Mouse (Mus musculus): ENCODE measurements at regions not wholly inside any gene's neighbourhood (a gene's known extent, or its start where the extent isn't known, plus 50 kb on each side); places are given as distances from the start of the nearest gene placed in this dataset.
"Not testable (repeated sequence)": the region's sequence is repeated elsewhere in the genome, so short reads cannot be mapped to it uniquely, and the experiment has no call there.

DNA sequence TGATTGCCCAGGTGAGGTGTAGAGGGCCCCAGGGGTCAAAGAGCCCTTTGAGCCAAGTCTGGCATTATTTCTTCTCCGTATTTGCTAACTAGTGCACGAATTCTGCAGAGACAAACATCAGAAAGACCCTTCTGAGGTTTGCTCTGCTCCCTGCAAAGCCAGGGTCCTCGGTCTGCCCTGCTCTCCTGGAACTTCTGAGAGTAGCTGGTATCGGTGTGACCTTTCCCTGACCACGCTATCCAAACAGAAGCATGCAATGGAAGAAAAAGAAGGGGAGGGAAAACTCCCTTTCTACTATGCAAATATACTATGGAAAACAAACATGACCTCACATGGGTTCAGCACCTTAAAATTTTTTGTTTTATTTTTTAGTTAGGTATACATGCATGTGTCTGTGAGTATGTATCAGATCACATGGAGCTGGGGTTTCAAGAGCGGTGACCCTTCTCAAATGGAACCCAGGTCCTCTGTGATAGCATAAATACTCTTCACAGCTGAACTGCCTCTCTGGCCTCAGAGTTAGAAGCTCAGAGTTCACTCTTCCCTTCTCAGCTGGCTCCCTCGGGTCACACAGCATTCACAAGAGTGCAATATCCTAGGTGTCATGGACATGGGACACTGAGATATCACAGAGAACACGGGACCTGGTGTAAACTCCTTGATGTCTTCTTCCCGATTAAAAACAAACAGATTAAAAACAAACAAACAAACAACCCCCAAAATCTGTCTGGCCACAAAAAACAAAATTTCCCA, 144.7 kb downstream of the Bcl2l11 start:
- DNase-seq, result no peak

DNA sequence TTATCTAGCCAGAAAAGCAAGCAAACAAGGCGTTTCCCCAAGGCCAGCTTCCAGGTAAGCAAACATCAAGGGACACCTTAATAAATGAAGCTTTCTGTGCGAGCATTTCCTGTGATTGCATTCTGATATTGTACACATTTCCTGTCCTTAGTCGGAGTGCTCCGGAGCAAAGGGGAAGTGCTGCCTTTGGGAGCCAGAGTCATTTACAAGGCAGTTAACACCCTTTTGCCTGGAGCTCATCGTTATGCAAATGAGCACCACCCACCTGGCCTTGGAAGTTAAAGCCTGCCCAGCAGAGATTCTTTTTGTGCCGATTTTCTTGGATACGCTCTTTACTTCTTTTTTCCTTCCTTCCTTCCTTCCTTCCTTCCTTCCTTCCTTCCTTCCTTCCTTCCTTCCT, 147.0 kb downstream of the Bcl2l11 start:
- peak; percentile 28 for DNase-seq

DNA sequence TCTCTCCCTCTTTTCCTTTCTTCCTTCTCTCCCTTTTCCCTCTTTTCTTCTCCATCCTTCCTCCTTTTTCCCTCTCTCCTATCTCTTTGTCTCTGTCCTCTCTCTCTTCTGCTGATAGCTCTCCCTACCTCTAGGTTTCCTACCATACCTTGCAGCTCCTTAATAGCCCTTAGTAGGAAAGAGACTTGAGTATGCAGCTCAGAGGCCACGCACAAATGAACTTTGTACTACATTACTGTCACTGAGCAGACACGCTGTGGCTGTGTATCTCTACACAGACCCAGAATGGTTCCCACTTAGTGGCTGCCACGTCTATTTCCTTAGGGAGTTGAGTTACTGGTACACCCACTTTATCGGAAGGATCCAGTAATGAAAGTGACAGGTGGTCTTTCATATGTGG, 147.5 kb downstream of the Bcl2l11 start:
- DNase-seq, result no peak

DNA sequence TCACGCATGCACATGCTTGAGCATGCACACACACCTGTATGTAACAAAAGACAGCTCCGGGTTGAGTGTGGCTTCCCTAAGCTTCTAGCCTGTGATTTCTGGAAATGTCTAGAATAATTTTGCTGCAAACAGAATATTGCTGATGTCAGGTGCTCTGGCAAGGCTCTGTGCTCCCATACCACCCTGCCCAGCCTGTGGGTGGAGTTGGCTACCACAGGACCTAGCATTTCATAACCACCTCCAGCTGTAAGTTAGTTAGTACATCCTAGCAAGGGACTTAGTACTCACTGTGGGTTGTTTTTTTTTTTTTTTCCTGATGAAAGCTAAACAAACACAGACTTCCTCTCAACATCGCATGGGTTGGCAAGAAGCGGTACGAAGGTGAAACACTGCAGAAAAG, 150.5 kb downstream of the Bcl2l11 start:
- DNase-seq, result peak; percentile 30

GRCm38 (mm10) chr2:128277387-128278123, 151.7 kb downstream of the Bcl2l11 start:
- no peak for DNase-seq

DNA sequence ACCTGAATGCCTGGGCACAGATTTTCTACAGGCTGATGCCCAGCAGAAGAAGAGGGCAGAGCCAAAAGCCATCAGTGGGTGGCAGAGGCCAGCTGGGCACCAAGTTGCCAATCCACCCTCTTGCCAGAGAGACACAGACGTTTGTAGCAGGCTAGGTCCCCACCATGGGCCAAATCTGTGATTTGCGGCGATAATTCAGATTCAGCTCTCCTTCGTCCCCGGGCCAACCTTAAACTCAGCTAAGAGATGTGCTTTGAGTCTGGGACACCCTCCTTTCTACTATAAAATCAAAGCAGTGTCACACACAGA, 152.2 kb downstream of the Bcl2l11 start:
- no peak for DNase-seq

DNA sequence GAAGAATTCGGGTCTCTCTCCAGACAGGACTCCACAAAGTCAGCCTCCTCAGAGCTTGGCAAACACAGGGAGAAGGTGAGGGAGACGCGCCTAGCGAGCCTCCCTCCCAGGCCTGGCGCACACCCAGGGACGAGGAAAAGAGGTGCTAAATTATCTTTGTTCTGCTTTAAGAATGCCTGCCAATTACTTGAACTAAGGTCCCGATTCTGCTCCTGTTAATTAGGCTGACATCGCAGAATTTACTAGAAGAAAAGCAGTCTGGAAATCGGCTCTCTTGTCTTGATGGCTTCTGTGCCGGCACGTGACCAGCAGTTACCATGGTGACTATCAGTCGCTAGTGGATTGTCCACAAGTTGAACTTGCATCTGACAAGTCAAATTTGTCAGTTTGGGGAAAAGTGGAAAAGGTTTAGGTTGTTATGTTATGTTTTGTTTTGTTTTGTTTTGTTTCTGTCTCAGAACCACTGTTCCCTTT, 152.8 kb downstream of the Bcl2l11 start:
- peak; percentile 68 for DNase-seq

GRCm38 (mm10) chr2:128279127-128279710, 153.4 kb downstream of the Bcl2l11 start:
- DNase-seq, result no peak

DNA sequence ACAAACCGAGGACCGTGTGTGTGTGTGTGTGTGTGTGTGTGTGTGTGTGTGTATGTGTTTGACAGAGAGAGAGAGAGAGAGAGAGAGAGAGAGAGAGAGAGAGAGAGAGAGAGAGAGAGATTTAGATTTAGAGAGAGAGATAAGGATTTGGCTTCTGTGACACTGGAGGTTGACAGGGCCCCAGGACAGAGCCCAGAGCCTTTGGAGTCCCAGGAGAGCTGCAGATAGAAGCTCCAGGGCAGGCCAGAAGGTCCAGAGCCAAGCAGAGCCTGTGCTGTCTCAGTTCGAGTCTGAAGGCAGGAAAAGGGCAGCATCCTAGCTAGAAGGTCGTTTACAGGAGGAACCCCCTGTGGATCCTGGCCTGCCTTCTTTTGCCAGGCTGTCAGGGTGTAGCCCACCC, 156.8 kb downstream of the Bcl2l11 start:
- no peak for DNase-seq

DNA sequence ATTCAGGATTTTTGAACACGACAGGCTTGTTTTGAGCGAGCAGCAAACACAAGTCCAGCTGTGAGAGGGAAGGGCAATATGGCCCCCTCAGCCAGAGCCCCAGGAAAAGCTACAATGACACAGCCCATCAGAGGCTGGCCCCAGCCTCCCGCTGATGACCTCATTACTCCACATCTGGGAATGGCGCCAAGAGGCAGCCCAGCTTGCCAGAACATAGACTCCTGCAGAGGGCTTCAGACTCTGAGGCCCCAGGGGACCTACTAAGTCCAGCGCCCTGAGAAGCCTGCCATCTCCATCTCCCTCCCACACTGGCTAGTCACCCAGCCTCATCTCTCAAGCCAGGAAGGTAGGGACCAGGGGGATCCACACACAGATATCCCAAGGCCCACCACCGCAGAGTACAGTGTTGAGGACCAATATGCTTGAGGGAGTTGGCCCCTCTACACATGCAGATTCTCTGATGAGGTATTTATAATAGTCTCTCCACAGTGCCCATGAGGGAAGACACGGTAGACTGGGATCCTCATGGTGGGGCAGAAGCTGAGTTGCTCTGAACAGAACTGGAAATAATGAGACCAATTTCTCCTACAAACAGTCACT, 159.1 kb downstream of the Bcl2l11 start:
- peak; percentile 83 for DNase-seq

DNA sequence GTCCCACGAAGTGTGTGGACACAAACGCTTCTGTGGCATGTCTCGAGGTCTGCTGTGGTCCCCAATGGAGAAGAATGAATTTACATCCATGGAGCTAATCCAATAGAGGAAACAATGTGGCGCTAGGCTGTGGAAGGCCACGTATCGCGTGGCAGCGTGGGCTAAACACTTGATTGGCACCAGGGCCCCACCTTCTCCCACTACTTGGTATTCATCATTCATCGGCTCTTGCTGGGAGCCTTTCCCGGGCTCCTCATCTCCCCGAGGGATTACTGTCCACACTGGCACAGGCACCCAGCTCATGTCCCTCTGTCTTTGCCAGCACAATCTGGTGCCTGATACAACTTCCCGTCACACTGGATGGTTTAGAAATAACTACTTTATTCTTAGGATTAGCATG, 159.6 kb downstream of the Bcl2l11 start:
- no peak for DNase-seq

GRCm38 (mm10) chr2:128288138-128288551, 162.3 kb downstream of the Bcl2l11 start:
- DNase-seq, result peak; percentile 41

GRCm38 (mm10) chr2:128290609-128291008, 164.8 kb downstream of the Bcl2l11 start:
- no peak for DNase-seq

DNA sequence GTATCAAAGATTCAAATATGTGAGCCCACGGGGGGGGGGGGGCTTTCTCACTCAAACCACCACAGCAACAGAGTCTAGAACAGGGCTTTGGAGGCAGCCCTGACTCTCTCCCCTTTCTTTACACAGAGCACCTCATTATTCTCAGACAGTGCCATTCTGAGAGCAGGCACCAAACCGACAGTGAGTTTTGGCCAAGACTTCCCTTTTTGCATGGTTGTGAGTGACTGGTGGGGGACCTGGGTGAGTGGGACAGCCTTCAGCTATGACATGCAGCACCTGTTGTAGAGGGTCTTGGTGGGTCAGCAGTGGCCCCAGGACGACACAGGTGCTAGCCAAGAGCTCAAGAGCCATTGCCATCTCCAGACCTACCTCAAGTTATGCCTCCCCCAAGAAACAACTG, 168.8 kb downstream of the Bcl2l11 start:
- no peak for DNase-seq

DNA sequence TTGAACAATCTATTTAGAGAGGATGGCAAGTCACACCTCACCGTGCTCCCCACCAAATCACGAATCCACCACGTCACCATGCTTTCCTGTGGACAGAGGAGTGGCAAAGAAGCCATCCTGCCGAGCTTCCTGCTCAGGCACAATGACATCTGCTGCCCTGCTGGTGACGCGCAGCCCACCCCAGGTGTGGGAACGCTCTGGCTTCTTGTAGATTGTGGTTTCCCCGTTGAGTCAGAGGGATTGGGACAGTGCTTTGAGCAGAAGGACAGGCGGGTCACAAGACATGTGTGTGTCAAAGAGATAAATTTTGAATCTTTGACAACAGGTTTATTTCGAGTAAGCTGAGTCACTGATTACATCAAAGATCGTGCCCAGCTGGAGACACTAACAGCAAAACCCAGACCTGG, 169.2 kb downstream of the Bcl2l11 start:
- peak; percentile 28 for DNase-seq

- DNase-seq, result no peak
Measured at GRCm38 (mm10) chr2:128295726-128296234, 169.9 kb downstream of the Bcl2l11 start.

DNA sequence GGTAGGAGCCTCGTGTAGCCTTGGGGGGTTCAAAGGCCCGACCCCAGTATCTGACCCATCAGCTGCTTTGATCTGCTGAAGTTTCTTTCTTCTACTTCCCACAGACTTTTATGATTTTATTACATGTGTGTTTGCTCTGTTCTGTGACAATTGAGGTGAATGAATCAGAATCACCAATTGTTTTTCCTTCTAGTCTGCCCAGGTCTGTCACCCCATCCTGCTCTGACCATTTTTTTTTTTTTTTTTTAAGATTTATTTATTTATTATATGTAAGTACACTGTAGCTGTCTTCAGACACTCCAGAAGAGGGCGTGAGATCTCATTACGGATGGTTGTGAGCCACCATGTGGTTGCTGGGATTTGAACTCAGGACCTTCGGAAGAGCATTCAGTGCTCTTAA, 170.6 kb downstream of the Bcl2l11 start:
- not testable (repeated sequence) for DNase-seq

GRCm38 (mm10) chr2:128296897-128297296, 171.1 kb downstream of the Bcl2l11 start:
- DNase-seq, result peak; percentile 61

- DNase-seq, result peak; percentile 73
Measured at GRCm38 (mm10) chr2:128297821-128298220, 172.0 kb downstream of the Bcl2l11 start.

- peak; percentile 44 for DNase-seq
Measured at GRCm38 (mm10) chr2:128298996-128299395, 173.2 kb downstream of the Bcl2l11 start.

GRCm38 (mm10) chr2:128301709-128302108, 175.9 kb downstream of the Bcl2l11 start:
- DNase-seq, result no peak

DNA sequence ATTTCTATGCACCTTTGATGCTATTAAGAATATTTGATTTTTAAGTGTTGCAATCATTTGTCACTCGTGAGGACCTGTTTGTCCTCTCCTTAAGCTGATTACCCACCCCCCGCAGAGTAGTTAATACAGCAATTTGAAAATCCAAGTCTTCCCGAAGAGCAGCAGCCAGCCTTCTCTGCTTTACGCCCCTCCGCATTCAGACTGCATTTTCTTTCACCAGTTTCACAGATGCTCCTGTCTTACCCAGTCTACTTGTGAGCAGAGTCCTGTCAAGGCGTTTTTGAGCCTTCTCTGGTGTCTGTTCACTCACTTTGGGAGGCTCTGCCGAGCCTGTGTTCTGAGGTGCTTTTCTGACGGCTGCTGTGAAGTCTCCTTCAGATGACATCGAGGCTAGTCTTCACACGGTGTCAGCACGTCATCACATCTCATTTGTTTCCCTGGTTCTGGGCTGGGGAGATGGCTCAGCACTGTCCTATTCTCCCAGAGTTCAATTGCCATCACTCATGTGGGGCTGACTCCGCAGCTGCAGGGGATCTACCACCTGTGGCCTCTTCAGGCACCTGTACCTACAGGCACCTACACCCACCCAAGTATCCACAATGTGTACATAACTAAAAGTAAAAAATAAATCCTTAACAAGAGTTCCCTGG, 178.3 kb downstream of the Bcl2l11 start:
- DNase-seq, result no peak

DNA sequence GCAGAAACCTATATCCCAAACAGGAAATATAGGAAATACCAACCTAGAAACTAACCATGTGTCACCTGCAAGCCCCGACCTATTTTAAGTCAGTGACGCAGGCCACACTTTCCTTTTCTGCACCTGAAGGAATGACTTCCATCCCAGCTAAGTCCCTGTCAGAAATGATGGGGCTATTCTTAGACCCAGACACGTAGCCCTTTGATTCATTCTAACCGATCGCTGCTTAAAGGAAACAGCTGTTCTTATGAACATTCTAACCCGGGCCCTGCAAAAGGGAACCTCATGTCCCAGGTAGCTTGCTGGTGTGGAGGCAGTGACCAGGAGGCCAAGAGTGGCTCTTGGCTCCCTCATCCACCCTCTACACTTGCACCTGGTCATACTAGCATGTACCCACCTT, 180.9 kb downstream of the Bcl2l11 start:
- no peak for DNase-seq

All from lung, postnatal 36 days (tissue).